Mouse (Mus musculus) liver, embryonic 14.5 days (tissue): Measurements from ENCODE around the gene Gmip. TPM values are rescaled to one million over a fixed set of nuclear protein-coding genes. Genes with fewer than 3 reads are reported as not detected.

Source experiments
- ATAC-seq: fragments of 200-750 bp; cut with Nextera tagmentation; 2 replicates; pipeline ENCODE4 v1.8.0; 2017; ENCODE audit warnings: moderate number of reproducible peaks, mild to moderate bottlenecking, moderate library complexity; ENCODE audit not compliant: insufficient read depth
- DNase-seq, 3 experiments: peaks; one replicate each; pipeline ENCODE4 v3.0.0-alpha.2; 2012 to 2013; ENCODE audit warnings: low read depth in 3 of 3, low spot score in 3 of 3
- H3K27ac ChIP-seq: fragments of 300-500 bp; sonication (generic); 2 replicates; pipeline ENCODE4 v1.5.1; 2014; ENCODE audit warnings: moderate library complexity, mild to moderate bottlenecking, control low read depth, inconsistent platforms
- H3K27me3 ChIP-seq: fragments of 300-500 bp; sonication (generic); 2 replicates; pipeline ENCODE4 v1.6.1; 2014; ENCODE audit warnings: mild to moderate bottlenecking, low read length, moderate library complexity; ENCODE audit not compliant: control insufficient read depth, insufficient read depth
- H3K36me3 ChIP-seq: fragments of 300-500 bp; sonication (generic); replicated peaks from 2 replicates; pipeline ENCODE4 v1.6.1; 2014; ENCODE audit warnings: low read depth; ENCODE audit not compliant: control insufficient read depth, insufficient read depth
- H3K4me1 ChIP-seq, 2 experiments: fragments of 200-500 bp in 1 of 2; fragments of 300-500 bp in 1 of 2; sonication (generic) in 1 of 2; replicated peaks; 2 replicates each; pipeline ENCODE4 v1.6.1; 2012 to 2014; ENCODE audit warnings: antibody characterized with exemption in 1 of 2, inconsistent platforms in 1 of 2, low read length in 1 of 2; ENCODE audit not compliant: control insufficient read depth in 2 of 2, insufficient read depth in 2 of 2
- H3K4me2 ChIP-seq: fragments of 300-500 bp; sonication (generic); 2 replicates; pipeline ENCODE4 v1.6.1; 2014; ENCODE audit warnings: low read depth, mild to moderate bottlenecking, control low read depth, moderate library complexity
- H3K4me3 ChIP-seq, 2 experiments: fragments of 200-500 bp in 1 of 2; fragments of 300-500 bp in 1 of 2; sonication (generic) in 1 of 2; 2 replicates each; pipeline ENCODE4 v1.5.1; 2012 to 2014; ENCODE audit warnings: low read depth in 2 of 2, low read length in 2 of 2, mild to moderate bottlenecking in 2 of 2, control low read depth in 1 of 2, inconsistent platforms in 1 of 2, moderate library complexity in 1 of 2; ENCODE audit not compliant: insufficient read depth in 1 of 2
- H3K9ac ChIP-seq: fragments of 300-500 bp; sonication (generic); replicated peaks from 2 replicates; pipeline ENCODE4 v1.6.1; 2014; ENCODE audit warnings: mild to moderate bottlenecking, control low read depth, moderate library complexity
- H3K9me3 ChIP-seq: fragments of 300-500 bp; sonication (generic); 2 replicates; pipeline ENCODE4 v1.6.1; 2016; ENCODE audit warnings: low read length, mixed read lengths; ENCODE audit not compliant: control insufficient read depth
- CTCF ChIP-seq: IDR thresholded peaks from 2 replicates; pipeline ENCODE4 v1.5.1; 2016; ENCODE audit warnings: antibody characterized with exemption, low read depth, control low read depth
- EP300 ChIP-seq: IDR thresholded peaks from 2 replicates; pipeline ENCODE4 v1.6.1; 2016; ENCODE audit warnings: antibody characterized with exemption, low read depth
- WGBS: fragments of 180-500 bp; shearing (Covaris S2); extraction: QIAGEN DNeasy Blood & Tissue Kit; methylation state at CpG from one replicate; pipeline ENCODE4 v1.1.7; 2014; ENCODE audit not compliant: insufficient replicate concordance; 5-methylcytosine and 5-hydroxymethylcytosine counted together
- polyA plus RNA-seq, 2 experiments: library from polyadenylated mRNA; depleted of rRNA in 1 of 2; stranded (reverse) in 1 of 2; unstranded in 1 of 2; fragments of >200 nt; fragmentation: Nextera tagmentation in 1 of 2; extraction: Ambion mirVana in 1 of 2; gene quantifications; 2 replicates each; pipeline versions ENCODE4 v1.2.1 to v1.2.3; 2012 to 2014

Gmip gene
- 4.8 and 5.8 TPM in 2 replicates for polyA plus RNA-seq (2012; rRNA removed)
- 1.7 and 3.9 TPM in 2 replicates for polyA plus RNA-seq (2014; fragmentation: Nextera tagmentation; extraction: Ambion mirVana)

DNA sequence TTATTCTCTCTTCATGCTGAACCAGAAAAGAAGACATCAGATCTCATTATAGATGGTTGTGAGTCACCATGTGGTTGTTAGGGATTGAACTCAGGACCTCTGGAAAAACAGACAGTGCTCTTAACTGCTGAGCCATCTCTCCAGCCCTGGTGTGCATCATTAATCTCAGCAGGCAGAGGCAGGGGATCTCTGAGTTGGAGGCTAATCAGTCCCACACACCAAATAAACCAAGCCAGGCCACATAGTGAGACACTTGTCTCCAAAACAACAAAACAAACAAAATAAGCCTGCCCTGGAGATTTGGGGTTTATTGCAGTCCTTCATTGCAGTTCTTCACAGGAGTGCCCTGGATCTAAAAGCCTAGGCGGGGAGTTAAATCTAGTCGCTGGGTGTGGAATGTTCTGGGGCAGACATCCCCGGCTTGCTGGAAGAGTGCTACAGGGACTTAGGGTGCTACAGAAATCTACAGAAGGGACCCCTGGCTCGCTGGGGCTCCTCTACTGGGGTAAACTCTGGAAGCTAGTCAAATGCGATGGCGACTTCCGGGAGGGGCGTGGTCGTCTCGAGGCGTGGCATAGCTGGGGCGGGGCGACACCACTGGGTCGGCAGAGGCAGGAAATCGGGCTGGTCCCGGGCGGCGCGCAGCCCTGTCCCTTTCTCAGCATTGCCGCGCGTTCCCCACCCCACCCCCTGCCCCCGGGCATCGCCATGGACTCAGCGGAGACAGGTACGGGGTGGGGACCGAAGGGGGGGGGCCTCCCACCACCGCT lies at the start of gene Gmip:
TSS of gene Gmip (plus strand) at position 586 of the 770 bp plus-strand sequence.
- no peak for TF ChIP-seq EP300
- no peak; the same call in 1 of the 2 replicates for TF ChIP-seq CTCF
- H3K9ac ChIP-seq, result peak within 1 kb of the TSS; percentile 57
- peak within 1 kb of the TSS; percentile 97 for H3K4me2 ChIP-seq
- DNase-seq, result peak; percentile 47 to 59 (median 58)
- 5% methylated on average over 28 of the region's 28 CpGs for WGBS
- H3K27ac ChIP-seq, result no peak within 1 kb of the TSS
- H3K4me1 ChIP-seq, result peaks cover 4 to 7% of the 10 kb centered on the region in 2 experiments; a peak in 3 of 4 replicates
- H3K9me3 ChIP-seq, result no peaks in the 10 kb centered on the region
- no peaks in the 10 kb centered on the region for H3K27me3 ChIP-seq
- peak; percentile 68 for ATAC-seq
- peaks cover 31% of the 10 kb centered on the region for H3K36me3 ChIP-seq
- H3K4me3 ChIP-seq, result peak within 1 kb of the TSS; percentile 47 to 63

- Histone ChIP-seq H3K4me2 (no peak overlapping the region), H3K4me3 (no peak overlapping the region), H3K36me3 (peaks cover 37% of the 10 kb centered on the region), H3K27me3 (no peaks in the 10 kb centered on the region), H3K9me3 (no peaks in the 10 kb centered on the region), H3K4me1 (no peaks in the 10 kb centered on the region), H3K9ac (no peak overlapping the region), H3K27ac (no peak overlapping the region)
- WGBS, result 81% methylated on average over 4 of the region's 4 CpGs
- ATAC-seq, result no peak
- no peak for DNase-seq
- TF ChIP-seq CTCF, result no peak
- no peak for TF ChIP-seq EP300
These were observed 46.5 kb upstream of the Gmip start for GRCm38 (mm10) chr8:69761814-69762445.

DNA sequence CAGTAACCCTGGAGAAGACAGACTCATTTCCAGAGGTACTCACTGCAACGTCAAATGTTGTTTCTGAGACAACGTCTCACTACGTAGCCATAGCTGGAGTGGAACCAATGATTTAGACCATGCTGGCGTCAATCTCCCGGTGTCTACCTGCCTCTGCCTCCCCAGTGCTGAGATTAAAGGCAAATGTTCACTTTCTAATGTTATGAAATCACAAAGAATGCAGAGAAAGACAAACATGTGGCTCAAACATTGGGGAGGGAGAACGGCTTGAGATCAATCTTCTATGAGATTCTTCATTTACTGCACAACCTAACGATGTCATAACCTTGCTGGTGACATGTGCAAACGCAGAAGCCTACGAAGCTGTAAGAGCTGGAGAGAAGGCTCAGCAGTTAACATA lies 37.3 kb upstream of the Gmip start:
- Histone ChIP-seq H3K36me3 (peaks cover 30% of the 10 kb centered on the region), H3K4me2 (no peak overlapping the region), H3K4me3 (no peak overlapping the region), H3K9me3 (no peaks in the 10 kb centered on the region), H3K4me1 (peaks cover 16 to 19% of the 10 kb centered on the region in 2 experiments), H3K27me3 (no peaks in the 10 kb centered on the region), H3K27ac (no peak overlapping the region), H3K9ac (no peak overlapping the region)
- 81% methylated on average over 9 of the region's 9 CpGs for WGBS
- no peak for TF ChIP-seq CTCF
- TF ChIP-seq EP300, result no peak
- ATAC-seq (no peak), DNase-seq (no peak)

- H3K9me3 ChIP-seq, result no peaks in the 10 kb centered on the region
- H3K4me3 ChIP-seq, result no peak overlapping the region
- ATAC-seq, result no peak
- no peak overlapping the region for H3K27ac ChIP-seq
- H3K27me3 ChIP-seq, result no peaks in the 10 kb centered on the region
- WGBS, result 82% methylated on average over 2 of the region's 2 CpGs
- DNase-seq, result no peak
- H3K4me2 ChIP-seq, result no peak overlapping the region
- no peak overlapping the region for H3K9ac ChIP-seq
- TF ChIP-seq CTCF, result no peak
- no peak for TF ChIP-seq EP300
- peaks cover 16 to 19% of the 10 kb centered on the region in 2 experiments for H3K4me1 ChIP-seq
- H3K36me3 ChIP-seq, result peaks cover 23% of the 10 kb centered on the region
These were observed 36.4 kb upstream of the Gmip start for GRCm38 (mm10) chr8:69772106-69772505.

- under 1% methylated on average over 41 of the region's 41 CpGs for WGBS
These were observed 33.9 kb upstream of the Gmip start, which contains the start of gene Gm20422 for GRCm38 (mm10) chr8:69774503-69775148. Gene Gm20422, minus strand, starts transcription at chr8:69774886.

More at GRCm38 (mm10) chr8:69774503-69775148, 33.9 kb upstream of the Gmip start, which contains the start of gene Gm20422:
- peak; percentile 99 for DNase-seq
- Histone ChIP-seq H3K27ac (peak within 1 kb of the TSS; percentile 82), H3K4me1 (peaks cover 16 to 19% of the 10 kb centered on the region in 2 experiments), H3K9me3 (no peaks in the 10 kb centered on the region), H3K4me2 (peak within 1 kb of the TSS; percentile 83), H3K36me3 (peaks cover 2% of the 10 kb centered on the region; the same call in 1 of the 2 replicates), H3K9ac (peak within 1 kb of the TSS; percentile 85), H3K27me3 (no peaks in the 10 kb centered on the region), H3K4me3 (peak within 1 kb of the TSS; percentile 73 to 94)
- TF ChIP-seq CTCF (no peak), EP300 (no peak)
- ATAC-seq, result peak; percentile 98
